Mouse (Mus musculus) kidney, embryonic 15.5 days (tissue): ENCODE measurements around the gene Ptprj. TPM values are rescaled to one million over a fixed set of nuclear protein-coding genes. Genes with fewer than 3 reads are reported as not detected.
"Not testable (repeated sequence)": the region's sequence is repeated elsewhere in the genome, so short reads cannot be mapped to it uniquely, and the experiment has no call there.

Experiments used
- ATAC-seq: fragments of 200-750 bp; cut with Nextera tagmentation; replicated peaks from 2 replicates; pipeline ENCODE4 v1.8.0; 2017; ENCODE audit warnings: moderate TSS enrichment; ENCODE audit not compliant: low FRiP score
- H3K27ac ChIP-seq: fragments of 300-500 bp; sonication (generic); 2 replicates; pipeline ENCODE4 v1.5.1; 2015; ENCODE audit warnings: mild to moderate bottlenecking, inconsistent platforms
- H3K27me3 ChIP-seq: fragments of 300-500 bp; sonication (generic); 2 replicates; pipeline ENCODE4 v1.6.1; 2015; ENCODE audit warnings: inconsistent platforms
- H3K36me3 ChIP-seq: fragments of 300-500 bp; sonication (generic); 2 replicates; pipeline ENCODE4 v1.6.1; 2015; ENCODE audit warnings: inconsistent platforms
- H3K4me1 ChIP-seq: fragments of 300-500 bp; sonication (generic); 2 replicates; pipeline ENCODE4 v1.6.1; 2015; ENCODE audit warnings: inconsistent platforms
- H3K4me2 ChIP-seq: fragments of 300-500 bp; sonication (generic); 2 replicates; pipeline ENCODE4 v1.6.1; 2015; ENCODE audit warnings: moderate library complexity, mild to moderate bottlenecking, inconsistent platforms
- H3K4me3 ChIP-seq: fragments of 300-500 bp; sonication (generic); replicated peaks from 2 replicates; pipeline ENCODE4 v1.5.1; 2015; ENCODE audit warnings: mild to moderate bottlenecking, inconsistent platforms
- H3K9ac ChIP-seq: fragments of 300-500 bp; sonication (generic); 2 replicates; pipeline ENCODE4 v1.6.1; 2015; ENCODE audit warnings: mild to moderate bottlenecking, inconsistent platforms
- H3K9me3 ChIP-seq: fragments of 300-500 bp; sonication (generic); replicated peaks from 2 replicates; pipeline ENCODE4 v1.6.1; 2016; ENCODE audit warnings: inconsistent platforms
- WGBS: fragments of 180-500 bp; shearing (Covaris S2); methylation state at CpG from one replicate; pipeline ENCODE4 v1.1.7; 2015; ENCODE audit warnings: mixed read lengths; 5-methylcytosine and 5-hydroxymethylcytosine counted together
- polyA plus RNA-seq: library from polyadenylated mRNA; unstranded; fragments of >200 nt; fragmentation: Nextera tagmentation; extraction: Ambion mirVana; gene quantifications from 2 replicates; pipeline ENCODE4 v1.2.1, GENCODE M21; 2015

Ptprj gene
- polyA plus RNA-seq, 1 experiment from 2014 or later = 6.5 TPM

DNA sequence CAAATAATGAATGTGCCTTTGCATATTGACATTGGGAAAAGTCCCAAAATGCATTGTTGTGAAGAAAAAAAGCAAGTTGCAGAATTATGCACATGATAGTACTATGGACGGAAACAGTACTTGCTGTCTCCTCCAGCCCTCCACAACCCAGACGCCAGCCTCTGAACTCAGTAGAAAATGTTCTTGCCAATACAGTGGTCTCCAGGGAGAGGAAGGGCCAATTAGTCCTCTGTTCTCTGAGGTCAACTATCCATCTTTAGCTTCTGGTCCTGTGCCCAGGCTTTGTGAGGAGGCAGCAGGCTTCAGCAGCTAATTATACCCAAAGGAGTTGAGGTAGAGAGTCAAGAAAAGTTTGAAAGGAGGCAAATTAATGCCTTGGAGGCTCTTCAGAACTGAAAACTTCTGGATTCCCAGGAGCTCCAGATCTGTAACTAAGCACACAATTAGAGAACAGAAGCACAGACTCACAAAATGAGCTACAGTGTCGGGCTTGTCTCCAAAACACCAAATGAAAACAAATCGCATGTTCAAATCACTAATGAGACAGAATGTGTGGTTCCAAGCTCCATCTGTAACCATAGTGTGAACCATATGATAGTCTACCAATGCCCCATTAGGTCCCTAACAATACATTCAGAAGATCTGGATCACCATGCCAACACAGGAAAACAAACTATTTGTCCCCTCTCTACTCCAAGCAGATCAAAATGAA lies 166.2 kb downstream of the Ptprj start:
- H3K4me1 ChIP-seq, H3K9ac ChIP-seq, H3K4me2 ChIP-seq, H3K27ac ChIP-seq, H3K27me3 ChIP-seq, H3K36me3 ChIP-seq, H3K4me3 ChIP-seq, H3K9me3 ChIP-seq, ATAC-seq: not testable (repeated sequence)
- WGBS = 75% methylated on average over 4 of the region's 4 CpGs

DNA sequence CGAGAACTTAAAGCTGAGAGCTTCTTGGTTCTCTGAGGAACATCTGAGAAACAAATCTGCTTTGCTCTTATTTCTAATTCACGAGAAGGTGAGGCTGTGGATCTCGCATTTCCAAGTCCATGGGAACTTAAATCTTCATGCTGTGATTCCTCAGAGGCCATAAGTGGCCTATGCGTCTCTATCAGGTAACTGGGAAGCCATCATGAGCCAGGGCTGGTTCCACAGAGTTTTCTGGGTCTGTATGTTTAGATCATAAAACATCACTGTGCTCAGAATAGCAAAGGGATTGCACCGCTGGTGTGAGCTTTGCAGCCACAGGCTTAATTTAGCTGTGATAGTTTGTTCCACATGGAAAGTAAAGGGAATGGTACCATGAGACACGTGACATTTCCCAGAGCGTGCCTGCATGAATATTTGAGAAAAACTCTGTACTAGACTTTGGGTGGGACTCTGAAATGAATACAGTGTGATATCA lies 181.8 kb downstream of the Ptprj start, which contains the start of gene Olfr1274-ps:
Gene Olfr1274-ps (plus strand): TSS at position 51 of the 475 bp plus-strand sequence.
- not testable (repeated sequence) for H3K4me1 ChIP-seq, H3K9me3 ChIP-seq, ATAC-seq, H3K9ac ChIP-seq, H3K27me3 ChIP-seq, H3K27ac ChIP-seq, H3K36me3 ChIP-seq, H3K4me2 ChIP-seq, H3K4me3 ChIP-seq
- 82% methylated on average over 5 of the region's 7 CpGs for WGBS

Other genes starting within 250 kb of the Ptprj start
- gene Olfr1274-ps, start 182.0 kb downstream of the Ptprj start, polyA plus RNA-seq = not detected in 2 replicates
- 49.3 and 55.1 TPM in 2 replicates for gene Nup160, start 96.6 kb upstream of the Ptprj start, polyA plus RNA-seq
- gene Fnbp4, start 164.7 kb upstream of the Ptprj start, polyA plus RNA-seq = 104 and 117 TPM in 2 replicates
- gene Agbl2, start 202.1 kb upstream of the Ptprj start, polyA plus RNA-seq = 0.76 and 0.84 TPM in 2 replicates